Mouse (Mus musculus) inflammation-experienced regulatory T-cells, adult 16 weeks (primary cell): ENCODE measurements around the gene Gpn2. TPM values are rescaled to one million over a fixed set of nuclear protein-coding genes. Genes with fewer than 3 reads are reported as not detected.

ENCODE experiments used
- polyA plus RNA-seq: library from polyadenylated mRNA; unstranded; fragments of 100-300 nt; shearing (Covaris generic); gene quantifications from one replicate; pipeline ENCODE4 v1.2.1, GENCODE M21; 2017

Gene Gpn2
- polyA plus RNA-seq = 19.6 TPM

GRCm38 (mm10) chr4:133584059-133584951 lies at the start of gene Gpn2:
Gpn2 (plus strand) TSS chr4:133584362.

GRCm38 (mm10) chr4:133545272-133546231 lies 38.6 kb upstream of the Gpn2 start, which contains the start of gene Nudc:
Nudc (minus strand) TSS chr4:133545996.

DNA sequence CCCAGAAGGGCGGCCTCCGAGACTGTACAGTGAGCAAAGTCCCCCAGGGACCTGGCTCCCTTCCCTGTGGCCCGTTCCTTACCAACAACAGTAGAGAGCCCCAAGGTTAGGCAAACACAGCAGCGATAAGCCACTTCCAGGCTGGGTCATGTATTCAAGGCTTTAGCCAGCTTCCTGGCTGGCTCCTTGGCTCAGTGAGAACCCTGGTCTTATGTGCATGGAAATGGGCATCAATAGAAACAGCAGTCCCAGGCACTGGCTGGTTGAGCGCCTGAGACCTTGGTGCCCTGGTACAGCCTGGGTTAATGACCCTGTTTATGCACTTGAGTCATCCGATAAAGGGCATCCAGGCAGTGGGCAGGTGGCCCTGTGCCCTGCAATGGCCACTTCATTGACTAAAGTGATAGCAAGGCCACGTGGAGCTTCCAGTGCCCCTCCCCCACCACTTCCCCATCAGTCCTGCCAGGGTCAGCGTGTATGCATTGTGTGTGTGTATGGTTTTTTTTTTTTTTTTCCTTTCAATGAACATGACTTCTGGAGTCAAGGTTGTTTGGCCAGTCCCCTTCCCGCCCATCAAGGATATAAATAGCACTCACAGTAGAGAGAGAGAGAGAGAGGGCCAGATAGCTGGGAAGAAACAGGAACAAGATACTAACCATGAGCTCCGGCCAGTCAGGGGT lies 31.3 kb upstream of the Gpn2 start, which contains the start of gene Nr0b2:
Nr0b2 (plus strand) TSS at position 609 of the 680 bp plus-strand sequence.

DNA sequence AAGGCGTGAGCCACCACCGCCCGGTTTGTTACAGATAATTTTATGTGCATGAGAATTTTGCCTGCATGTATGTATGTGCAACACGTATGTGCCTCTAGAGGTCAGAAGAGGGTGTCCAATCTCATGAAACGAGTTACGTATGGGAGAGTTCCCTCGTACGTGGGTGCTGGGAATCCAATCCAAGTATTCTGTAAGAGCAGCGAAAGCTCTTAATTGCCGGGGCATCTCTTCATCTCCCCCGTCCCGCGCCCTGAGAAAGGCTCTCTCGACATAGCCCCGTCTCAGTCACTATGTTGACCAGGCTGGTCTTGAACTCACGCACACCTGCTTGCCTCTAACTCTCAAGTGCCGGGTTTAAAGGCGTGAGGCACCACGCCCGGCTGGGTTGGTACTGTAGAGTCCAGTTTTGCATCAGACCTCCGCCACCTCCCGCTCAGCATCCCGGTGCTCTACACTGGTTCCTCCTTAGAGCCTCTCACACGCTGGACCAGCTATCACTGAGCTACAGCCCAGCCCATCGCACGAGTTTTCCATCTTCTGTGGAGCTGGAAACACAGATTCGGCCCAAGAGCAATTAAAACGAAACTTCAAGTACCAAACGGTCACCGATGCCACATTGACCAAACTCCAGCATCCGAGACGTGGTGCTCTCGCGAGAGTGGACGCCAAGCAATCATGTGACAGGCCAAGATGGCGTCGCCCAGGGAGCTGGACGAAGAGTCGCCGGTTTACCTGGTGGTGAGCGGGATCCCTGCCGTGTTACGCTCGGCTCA lies 9.9 kb upstream of the Gpn2 start, which contains the start of gene Gpatch3:
Gpatch3 (plus strand) TSS at position 676 of the 773 bp plus-strand sequence.

DNA sequence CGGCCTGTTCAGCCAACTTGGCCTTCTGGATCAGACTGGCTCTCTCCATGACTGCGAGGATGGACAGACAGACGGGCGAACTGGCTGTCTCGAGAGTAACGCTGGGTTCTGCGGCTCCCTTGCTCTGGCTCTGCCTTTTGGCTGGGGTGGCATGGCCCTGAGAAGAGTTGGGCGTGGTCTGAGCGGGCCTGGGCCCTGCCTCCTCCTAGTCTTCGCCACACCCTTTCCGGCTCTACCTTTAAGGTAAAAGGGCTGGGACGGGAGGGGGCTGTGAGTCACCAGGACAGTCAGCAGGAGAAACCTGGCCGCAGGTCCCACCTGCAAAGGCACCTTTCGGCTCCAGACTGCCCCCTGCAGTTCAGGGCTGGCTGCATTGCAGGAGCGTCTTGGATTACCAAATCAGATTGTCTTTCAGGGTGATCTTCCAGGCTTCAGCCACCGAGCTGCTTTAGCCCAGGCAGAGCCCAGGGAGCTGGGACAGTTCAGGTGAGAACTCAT lies 17.6 kb downstream of the Gpn2 start, which contains the start of gene Sfn:
Sfn (minus strand) TSS at position 448 of the 498 bp plus-strand sequence.

Other genes starting within 250 kb of the Gpn2 start
- gene Wdtc1, start 230.9 kb upstream of the Gpn2 start, polyA plus RNA-seq = 3.8 TPM
- 34.7 TPM for gene Slc9a1, start 214.7 kb upstream of the Gpn2 start, polyA plus RNA-seq
- not detected for gene Tent5b, start 104.2 kb upstream of the Gpn2 start, polyA plus RNA-seq
- not detected for gene Trnp1, start 85.8 kb upstream of the Gpn2 start, polyA plus RNA-seq
- gene Kdf1, start 65.4 kb upstream of the Gpn2 start, polyA plus RNA-seq = 1.6 TPM
- gene Nudc, start 38.4 kb upstream of the Gpn2 start, polyA plus RNA-seq = 157 TPM
- gene Nr0b2, start 31.0 kb upstream of the Gpn2 start, polyA plus RNA-seq = not detected
- 4.9 TPM for gene Gpatch3, start 9.6 kb upstream of the Gpn2 start, polyA plus RNA-seq
- gene Sfn, start 17.8 kb downstream of the Gpn2 start, polyA plus RNA-seq = 9.7 TPM
- gene Zdhhc18, start 65.8 kb downstream of the Gpn2 start, polyA plus RNA-seq = 18.1 TPM
- 36.7 TPM for gene Pigv, start 88.3 kb downstream of the Gpn2 start, polyA plus RNA-seq
- 32.1 TPM for gene Arid1a, start 172.4 kb downstream of the Gpn2 start, polyA plus RNA-seq